Mouse (Mus musculus) small intestine, adult 10 weeks (tissue): ENCODE results near the gene Apex2. TPM values are rescaled to one million over a fixed set of nuclear protein-coding genes. Genes with fewer than 3 reads are reported as not detected.

ENCODE experiments used
- polyA plus RNA-seq: library from polyadenylated mRNA; stranded (reverse); fragments of 350-450 nt; fragmentation: Illumina TruSeq; extraction: RNeasy Lipid Tissue Mini Kit (QIAGEN cat#74804); gene quantifications from one replicate; pipeline ENCODE4 v1.2.3, GENCODE M21; 2014; ENCODE audit warnings: low replicate concordance

The Apex2 gene
- polyA plus RNA-seq: 2.6 TPM

DNA sequence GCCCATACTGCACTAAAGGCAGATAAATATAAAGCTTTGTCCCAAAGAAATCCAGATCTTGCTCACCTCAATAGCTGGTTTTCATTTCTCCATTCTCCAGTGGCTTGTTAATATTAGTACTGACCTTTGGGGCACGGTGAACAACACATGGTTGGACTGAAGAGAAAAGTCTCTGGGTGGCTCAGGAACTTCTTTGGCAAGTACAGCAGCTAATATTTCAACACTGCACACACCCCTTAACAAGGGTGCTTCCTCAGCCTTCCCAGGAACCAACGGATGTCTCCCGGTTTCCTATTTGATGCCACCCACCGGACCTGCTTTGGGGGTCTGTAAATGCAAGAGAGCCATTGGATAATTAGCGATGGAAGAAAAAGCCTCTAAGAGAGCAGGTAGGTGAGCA, at the start of gene Apex2:
Gene Apex2 (minus strand): TSS at position 173 of the 400 bp plus-strand sequence.

GRCm38 (mm10) chrX:150588023-150588764, 1.5 kb downstream of the Apex2 start, which contains the start of gene Pfkfb1:
TSS of gene Pfkfb1 (plus strand) at chrX:150588229.

DNA sequence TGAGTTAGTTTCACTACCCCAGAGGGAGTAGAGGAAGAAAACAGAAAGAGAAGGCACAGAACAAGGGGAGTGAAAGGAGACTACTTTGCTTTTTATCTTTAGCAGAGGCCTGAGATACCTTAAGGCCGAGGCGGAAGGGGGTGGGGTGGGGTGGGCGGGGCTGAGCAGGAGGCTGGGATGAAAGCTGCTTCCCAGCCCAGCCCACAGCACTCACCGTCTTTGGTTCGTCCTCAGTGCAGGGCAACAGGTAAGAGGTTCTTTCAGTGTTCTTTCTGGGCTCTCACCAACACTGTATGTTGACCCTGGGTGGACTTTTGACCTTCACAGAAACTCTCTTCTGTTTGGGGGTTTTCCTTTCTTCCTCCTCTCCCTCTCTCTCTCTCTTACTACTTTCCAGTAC, 42.4 kb downstream of the Apex2 start, which contains the start of gene Alas2:
Gene Alas2 (plus strand): TSS at position 137 of the 400 bp plus-strand sequence.

Other genes starting within 250 kb of the Apex2 start
- 26.7 TPM for gene Tmem29, start 130.7 kb downstream of the Apex2 start, polyA plus RNA-seq
- gene Alas2, start 42.5 kb downstream of the Apex2 start, polyA plus RNA-seq: 0.41 TPM
- 2.8 TPM for gene Pfkfb1, start 1.6 kb downstream of the Apex2 start, polyA plus RNA-seq
- 0.48 TPM for gene Tro, start 67.7 kb upstream of the Apex2 start, polyA plus RNA-seq
- 3.9 TPM for gene Maged2, start 224.5 kb upstream of the Apex2 start, polyA plus RNA-seq